Mouse (Mus musculus): ENCODE measurements around the gene C2cd5. TPM values are rescaled to one million over a fixed set of nuclear protein-coding genes. Genes with fewer than 3 reads are reported as not detected.

The C2cd5 gene
- total RNA-seq, 1 experiment, result 26.5 TPM

GRCm38 (mm10) chr6:143076461-143076860, 23.5 kb downstream of the C2cd5 start:
- in situ Hi-C loops (cut with MboI; ENCODE audit: low sequenced_read_pairs in 2 of 2, unreplicated experiment in 2 of 2), result no loop called here
- no peak for DNase-seq (ENCODE audit: low read depth, low spot score)
- no peak for TF ChIP-seq CHD2 (IDR thresholded peaks at IDR 0.05; ENCODE audit: low read depth, low read length)
- no peak for TF ChIP-seq MAFK (IDR thresholded peaks at IDR 0.05; ENCODE audit: insufficient read depth, low read depth, low read length)
- TF ChIP-seq ZC3H11A (IDR thresholded peaks at IDR 0.05; ENCODE audit: borderline replicate concordance, low read depth, low read length), result no peak
- no peak for TF ChIP-seq HCFC1 (IDR thresholded peaks at IDR 0.05; ENCODE audit: borderline replicate concordance, insufficient read depth, low read length)
- TF ChIP-seq ZNF384 (IDR thresholded peaks at IDR 0.05; ENCODE audit: low read depth, low read length), result no peak
- H3K9me3 ChIP-seq (ENCODE audit: control insufficient read depth, insufficient read depth, low read depth, low read length), result no peaks in the 10 kb centered on the region
- H3K27ac ChIP-seq (ENCODE audit: insufficient read depth, low read depth, low read length, poor library complexity, severe bottlenecking), result no peak overlapping the region
- no peak overlapping the region for H3K4me3 ChIP-seq (ENCODE audit: insufficient read depth in 1 of 2, low read depth in 1 of 2, low read length in 2 of 2, poor library complexity in 1 of 2, severe bottlenecking in 1 of 2)
- peaks cover 37% of the 10 kb centered on the region for H3K36me3 ChIP-seq (ENCODE audit: control insufficient read depth, insufficient read depth, low read length, poor library complexity, severe bottlenecking)
- H3K4me1 ChIP-seq (ENCODE audit: control insufficient read depth in 2 of 2, insufficient read depth in 2 of 2, low read length in 2 of 2, poor library complexity in 1 of 2), result peaks cover 0 to 4% of the 10 kb centered on the region in 2 experiments; a peak in 1 of 4 replicates
- H3K9ac ChIP-seq (ENCODE audit: insufficient read depth, low read depth, low read length, poor library complexity, severe bottlenecking), result no peak overlapping the region

- Histone ChIP-seq H3K9me3 (ENCODE audit: control insufficient read depth, insufficient read depth, low read depth, low read length) (no peaks in the 10 kb centered on the region), H3K4me3 (ENCODE audit: insufficient read depth in 1 of 2, low read depth in 1 of 2, low read length in 2 of 2, poor library complexity in 1 of 2, severe bottlenecking in 1 of 2) (no peak overlapping the region), H3K27ac (ENCODE audit: insufficient read depth, low read depth, low read length, poor library complexity, severe bottlenecking) (no peak overlapping the region), H3K4me1 (ENCODE audit: control insufficient read depth in 2 of 2, insufficient read depth in 2 of 2, low read length in 2 of 2, poor library complexity in 1 of 2) (peaks cover 0 to 3% of the 10 kb centered on the region in 2 experiments; a peak in 3 of 4 replicates), H3K36me3 (ENCODE audit: control insufficient read depth, insufficient read depth, low read length, poor library complexity, severe bottlenecking) (peaks cover 30% of the 10 kb centered on the region), H3K9ac (ENCODE audit: insufficient read depth, low read depth, low read length, poor library complexity, severe bottlenecking) (no peak overlapping the region)
- DNase-seq (ENCODE audit: low read depth, low spot score), result no peak
- no peak for TF ChIP-seq HCFC1 (IDR thresholded peaks at IDR 0.05; ENCODE audit: borderline replicate concordance, insufficient read depth, low read length)
- TF ChIP-seq CHD2 (IDR thresholded peaks at IDR 0.05; ENCODE audit: low read depth, low read length), result no peak
- TF ChIP-seq ZC3H11A (IDR thresholded peaks at IDR 0.05; ENCODE audit: borderline replicate concordance, low read depth, low read length), result no peak
- TF ChIP-seq MAFK (IDR thresholded peaks at IDR 0.05; ENCODE audit: insufficient read depth, low read depth, low read length), result no peak
- TF ChIP-seq ZNF384 (IDR thresholded peaks at IDR 0.05; ENCODE audit: low read depth, low read length), result no peak
- in situ Hi-C loops (cut with MboI; ENCODE audit: low sequenced_read_pairs in 2 of 2, unreplicated experiment in 2 of 2), result no loop called here
These were observed 26.0 kb downstream of the C2cd5 start for GRCm38 (mm10) chr6:143073914-143074313.

GRCm38 (mm10) chr6:143073476-143073875, 26.5 kb downstream of the C2cd5 start:
- Histone ChIP-seq H3K27ac (ENCODE audit: insufficient read depth, low read depth, low read length, poor library complexity, severe bottlenecking) (no peak overlapping the region), H3K4me1 (ENCODE audit: control insufficient read depth in 2 of 2, insufficient read depth in 2 of 2, low read length in 2 of 2, poor library complexity in 1 of 2) (peaks cover 0 to 4% of the 10 kb centered on the region in 2 experiments; a peak in 3 of 4 replicates), H3K4me3 (ENCODE audit: insufficient read depth in 1 of 2, low read depth in 1 of 2, low read length in 2 of 2, poor library complexity in 1 of 2, severe bottlenecking in 1 of 2) (no peak overlapping the region), H3K36me3 (ENCODE audit: control insufficient read depth, insufficient read depth, low read length, poor library complexity, severe bottlenecking) (peaks cover 25% of the 10 kb centered on the region), H3K9ac (ENCODE audit: insufficient read depth, low read depth, low read length, poor library complexity, severe bottlenecking) (no peak overlapping the region), H3K9me3 (ENCODE audit: control insufficient read depth, insufficient read depth, low read depth, low read length) (no peaks in the 10 kb centered on the region)
- TF ChIP-seq CHD2 (IDR thresholded peaks at IDR 0.05; ENCODE audit: low read depth, low read length) (no peak), ZNF384 (IDR thresholded peaks at IDR 0.05; ENCODE audit: low read depth, low read length) (no peak), ZC3H11A (IDR thresholded peaks at IDR 0.05; ENCODE audit: borderline replicate concordance, low read depth, low read length) (no peak), MAFK (IDR thresholded peaks at IDR 0.05; ENCODE audit: insufficient read depth, low read depth, low read length) (no peak), HCFC1 (IDR thresholded peaks at IDR 0.05; ENCODE audit: borderline replicate concordance, insufficient read depth, low read length) (no peak)
- in situ Hi-C loops (cut with MboI; ENCODE audit: low sequenced_read_pairs in 2 of 2, unreplicated experiment in 2 of 2), result no loop called here
- no peak for DNase-seq (ENCODE audit: low read depth, low spot score)

- peaks cover 2 to 9% of the 10 kb centered on the region in 2 experiments for H3K4me1 ChIP-seq (ENCODE audit: control insufficient read depth in 2 of 2, insufficient read depth in 2 of 2, low read length in 2 of 2, poor library complexity in 1 of 2)
- TF ChIP-seq CHD2 (IDR thresholded peaks at IDR 0.05; ENCODE audit: low read depth, low read length), result no peak
- TF ChIP-seq ZC3H11A (IDR thresholded peaks at IDR 0.05; ENCODE audit: borderline replicate concordance, low read depth, low read length), result no peak
- no peak for TF ChIP-seq ZNF384 (IDR thresholded peaks at IDR 0.05; ENCODE audit: low read depth, low read length)
- TF ChIP-seq HCFC1 (IDR thresholded peaks at IDR 0.05; ENCODE audit: borderline replicate concordance, insufficient read depth, low read length), result no peak
- TF ChIP-seq MAFK (IDR thresholded peaks at IDR 0.05; ENCODE audit: insufficient read depth, low read depth, low read length), result no peak
- no peak overlapping the region for H3K27ac ChIP-seq (ENCODE audit: insufficient read depth, low read depth, low read length, poor library complexity, severe bottlenecking)
- in situ Hi-C loops (cut with MboI; ENCODE audit: low sequenced_read_pairs in 2 of 2, unreplicated experiment in 2 of 2), result no loop called here
- DNase-seq (ENCODE audit: low read depth, low spot score), result no peak
- no peak overlapping the region for H3K9ac ChIP-seq (ENCODE audit: insufficient read depth, low read depth, low read length, poor library complexity, severe bottlenecking)
- H3K4me3 ChIP-seq (ENCODE audit: insufficient read depth in 1 of 2, low read depth in 1 of 2, low read length in 2 of 2, poor library complexity in 1 of 2, severe bottlenecking in 1 of 2), result no peak overlapping the region
- peaks cover 22% of the 10 kb centered on the region for H3K36me3 ChIP-seq (ENCODE audit: control insufficient read depth, insufficient read depth, low read length, poor library complexity, severe bottlenecking)
- no peaks in the 10 kb centered on the region for H3K9me3 ChIP-seq (ENCODE audit: control insufficient read depth, insufficient read depth, low read depth, low read length)
These were observed 27.4 kb downstream of the C2cd5 start for GRCm38 (mm10) chr6:143072412-143073014.

All from ES-E14 (cell line).